Mouse (Mus musculus) central nervous system, embryonic 14 days (tissue): ENCODE results near the gene Hps1. TPM values are rescaled to one million over a fixed set of nuclear protein-coding genes. Genes with fewer than 3 reads are reported as not detected.

Source experiments
- polyA plus RNA-seq: library from polyadenylated mRNA; depleted of rRNA; stranded (reverse); fragments of >200 nt; gene quantifications from 2 replicates; pipeline ENCODE4 v1.2.3, GENCODE M21; 2012; rRNA removed

The Hps1 gene
- polyA plus RNA-seq: 34.0 and 35.1 TPM in 2 replicates

GRCm38 (mm10) chr19:42779531-42780155 is at the start of gene Hps1:
TSS of gene Hps1 (minus strand) at chr19:42779978.

GRCm38 (mm10) chr19:42752363-42752931 is 27.3 kb downstream of the Hps1 start, which contains the start of gene Pyroxd2:
TSS of gene Pyroxd2 (minus strand) at chr19:42752775.

Other genes starting within 250 kb of the Hps1 start
- gene Loxl4, start 167.2 kb downstream of the Hps1 start, polyA plus RNA-seq: 0.36 and 2.6 TPM in 2 replicates
- gene Pyroxd2, start 27.2 kb downstream of the Hps1 start, polyA plus RNA-seq: 3.7 and 4.2 TPM in 2 replicates